Mouse (Mus musculus): ENCODE data around the gene Syt12.

Syt12 gene

GRCm38 (mm10) chr19:4409062-4409461 is 68.2 kb downstream of the Syt12 start:
- in situ Hi-C loops (cut with MboI, MseI): loop anchor here (10.0 kb wide), 1 partner anchor 774 kb away; no protein-coding TSS in a partner anchor

GRCm38 (mm10) chr19:4404840-4405239 is 72.4 kb downstream of the Syt12 start:
- in situ Hi-C loops (cut with MboI, MseI): loop anchor here (10.0 kb wide), 1 partner anchor 770 kb away; no protein-coding TSS in a partner anchor

- in situ Hi-C loops (cut with MboI, MseI): no loop called here
Observed at GRCm38 (mm10) chr19:4398959-4399358, 78.3 kb downstream of the Syt12 start.

- in situ Hi-C loops (cut with MboI, MseI): no loop called here
Observed at GRCm38 (mm10) chr19:4398630-4398948, 78.7 kb downstream of the Syt12 start.

GRCm38 (mm10) chr19:4397798-4398629 is 79.2 kb downstream of the Syt12 start, which contains the start of gene Kdm2a:
Gene Kdm2a, minus strand, starts transcription at chr19:4398285.
- in situ Hi-C loops (cut with MboI, MseI): no loop called here

GRCm38 (mm10) chr19:4396998-4397797 is 80.0 kb downstream of the Syt12 start:
- in situ Hi-C loops (cut with MboI, MseI): no loop called here

GRCm38 (mm10) chr19:4396081-4396997 is 80.9 kb downstream of the Syt12 start:
- in situ Hi-C loops (cut with MboI, MseI): no loop called here
